Mouse (Mus musculus): Measurements from ENCODE around the gene Hoxa6.

The Hoxa6 gene

GRCm38 (mm10) chr6:52208072-52208867, at the start of gene Hoxa6:
Hoxa6 (minus strand) TSS chr6:52208722.
- no peak for DNase-seq

- peak; percentile 71 to 81 for DNase-seq
Measured at GRCm38 (mm10) chr6:52256956-52257355, 48.4 kb upstream of the Hoxa6 start.

- DNase-seq, result no peak
Measured at GRCm38 (mm10) chr6:52253511-52254500, 45.3 kb upstream of the Hoxa6 start.

GRCm38 (mm10) chr6:52252775-52253376, 44.4 kb upstream of the Hoxa6 start:
- no peak for DNase-seq

GRCm38 (mm10) chr6:52252016-52252774, 43.7 kb upstream of the Hoxa6 start:
- DNase-seq, result no peak

GRCm38 (mm10) chr6:52251177-52251879, 42.8 kb upstream of the Hoxa6 start:
- no peak for DNase-seq

- DNase-seq, result no peak
Measured at GRCm38 (mm10) chr6:52249826-52250225, 41.3 kb upstream of the Hoxa6 start.

GRCm38 (mm10) chr6:52249415-52249738, 40.9 kb upstream of the Hoxa6 start:
- DNase-seq, result no peak

GRCm38 (mm10) chr6:52248638-52249414, 40.3 kb upstream of the Hoxa6 start:
- DNase-seq, result no peak

GRCm38 (mm10) chr6:52247766-52248637, 39.5 kb upstream of the Hoxa6 start:
- DNase-seq, result no peak

- DNase-seq, result no peak
Measured at GRCm38 (mm10) chr6:52246916-52247315, 38.4 kb upstream of the Hoxa6 start.

GRCm38 (mm10) chr6:52246403-52246803, 37.9 kb upstream of the Hoxa6 start:
- DNase-seq, result no peak

- no peak for DNase-seq
Measured at GRCm38 (mm10) chr6:52245757-52246142, 37.2 kb upstream of the Hoxa6 start, which contains the start of gene Hoxa11. Hoxa11 (minus strand) TSS chr6:52245810.

GRCm38 (mm10) chr6:52245040-52245756, 36.7 kb upstream of the Hoxa6 start:
- no peak for DNase-seq

GRCm38 (mm10) chr6:52244471-52245039, 36.0 kb upstream of the Hoxa6 start:
- no peak for DNase-seq

- no peak for DNase-seq
Measured at GRCm38 (mm10) chr6:52243681-52244121, 35.2 kb upstream of the Hoxa6 start.

- DNase-seq, result no peak
Measured at GRCm38 (mm10) chr6:52242801-52243332, 34.3 kb upstream of the Hoxa6 start.

GRCm38 (mm10) chr6:52241001-52241621, 32.6 kb upstream of the Hoxa6 start:
- DNase-seq, result no peak

Data from cerebellum, postnatal 36 days (tissue).